Mouse (Mus musculus): Measurements from ENCODE around the gene Lrrc36. TPM values are rescaled to one million over a fixed set of nuclear protein-coding genes. Genes with fewer than 3 reads are reported as not detected.

The Lrrc36 gene
- 5.5 and 7.5 TPM in 2 replicates for polyA plus RNA-seq (2012; rRNA removed)

GRCm38 (mm10) chr8:105413391-105413790 is at the start of gene Lrrc36, which contains the start of gene Kctd19:
Gene Lrrc36 (plus strand): TSS chr8:105413571.
Gene Kctd19 (minus strand): TSS chr8:105413502.
- DNase-seq: peak; percentile 63
- Histone ChIP-seq H3K4me3 (replicated peaks; ENCODE audit: extremely low read depth, low read depth, low read length) (peak within 1 kb of the TSS; percentile 16), H3K4me1 (ENCODE audit: control insufficient read depth, insufficient read depth, low read length) (0 out of 2 replicates have a peak, but pooled peaks cover 3% of the 10 kb centered on the region)
- no peak for TF ChIP-seq CTCF (IDR thresholded peaks at IDR 0.05; ENCODE audit: insufficient read depth, low read length)
- TF ChIP-seq POLR2A (IDR thresholded peaks at IDR 0.05; ENCODE audit: borderline replicate concordance, extremely low read depth, low read depth, low read length): no peak
- WGBS: 2% methylated on average over 34 of the region's 34 CpGs

- TF ChIP-seq POLR2A (IDR thresholded peaks at IDR 0.05; ENCODE audit: borderline replicate concordance, extremely low read depth, low read depth, low read length) (no peak), CTCF (IDR thresholded peaks at IDR 0.05; ENCODE audit: insufficient read depth, low read length) (no peak)
- 65% methylated on average over 2 of the region's 2 CpGs for WGBS
- DNase-seq: no peak
- H3K4me3 ChIP-seq (replicated peaks; ENCODE audit: extremely low read depth, low read depth, low read length): no peak overlapping the region
- no peaks in the 10 kb centered on the region for H3K4me1 ChIP-seq (ENCODE audit: control insufficient read depth, insufficient read depth, low read length)
These were observed 46.3 kb upstream of the Lrrc36 start for GRCm38 (mm10) chr8:105367107-105367506.

GRCm38 (mm10) chr8:105372473-105372872 is 40.9 kb upstream of the Lrrc36 start:
- TF ChIP-seq CTCF (IDR thresholded peaks at IDR 0.05; ENCODE audit: insufficient read depth, low read length) (no peak), POLR2A (IDR thresholded peaks at IDR 0.05; ENCODE audit: borderline replicate concordance, extremely low read depth, low read depth, low read length) (no peak)
- no peak overlapping the region for H3K4me3 ChIP-seq (replicated peaks; ENCODE audit: extremely low read depth, low read depth, low read length)
- 76% methylated on average over 9 of the region's 9 CpGs for WGBS
- no peak for DNase-seq
- H3K4me1 ChIP-seq (ENCODE audit: control insufficient read depth, insufficient read depth, low read length): peaks cover 2% of the 10 kb centered on the region; the same call in 1 of the 2 replicates

GRCm38 (mm10) chr8:105373032-105373431 is 40.3 kb upstream of the Lrrc36 start, which contains the start of gene Plekhg4:
Gene Plekhg4 (plus strand): TSS chr8:105373274.
- H3K4me3 ChIP-seq (replicated peaks; ENCODE audit: extremely low read depth, low read depth, low read length): no peak within 1 kb of the TSS
- DNase-seq: no peak
- peaks cover 2% of the 10 kb centered on the region; the same call in 1 of the 2 replicates for H3K4me1 ChIP-seq (ENCODE audit: control insufficient read depth, insufficient read depth, low read length)
- no peak for TF ChIP-seq CTCF (IDR thresholded peaks at IDR 0.05; ENCODE audit: insufficient read depth, low read length)
- TF ChIP-seq POLR2A (IDR thresholded peaks at IDR 0.05; ENCODE audit: borderline replicate concordance, extremely low read depth, low read depth, low read length): no peak
- 53% methylated on average over 2 of the region's 2 CpGs for WGBS

GRCm38 (mm10) chr8:105374513-105374966 is 38.8 kb upstream of the Lrrc36 start:
- 33% methylated on average over 33 of the region's 33 CpGs for WGBS
- Histone ChIP-seq H3K4me1 (ENCODE audit: control insufficient read depth, insufficient read depth, low read length) (peaks cover 2% of the 10 kb centered on the region; the same call in 1 of the 2 replicates), H3K4me3 (replicated peaks; ENCODE audit: extremely low read depth, low read depth, low read length) (no peak overlapping the region)
- TF ChIP-seq CTCF (IDR thresholded peaks at IDR 0.05; ENCODE audit: insufficient read depth, low read length) (peak; percentile 59), POLR2A (IDR thresholded peaks at IDR 0.05; ENCODE audit: borderline replicate concordance, extremely low read depth, low read depth, low read length) (no peak)
- DNase-seq: no peak

- TF ChIP-seq CTCF (IDR thresholded peaks at IDR 0.05; ENCODE audit: insufficient read depth, low read length): no peak
- no peak for TF ChIP-seq POLR2A (IDR thresholded peaks at IDR 0.05; ENCODE audit: borderline replicate concordance, extremely low read depth, low read depth, low read length)
- H3K4me1 ChIP-seq (ENCODE audit: control insufficient read depth, insufficient read depth, low read length): peaks cover 2% of the 10 kb centered on the region; the same call in 1 of the 2 replicates
- H3K4me3 ChIP-seq (replicated peaks; ENCODE audit: extremely low read depth, low read depth, low read length): no peak overlapping the region
- 26% methylated on average over 19 of the region's 19 CpGs for whole genome bisulfite sequencing
- DNase-seq: peak; percentile 79
These were observed 34.7 kb upstream of the Lrrc36 start for GRCm38 (mm10) chr8:105378673-105379072.

- TF ChIP-seq POLR2A (IDR thresholded peaks at IDR 0.05; ENCODE audit: borderline replicate concordance, extremely low read depth, low read depth, low read length): no peak
- no peak for TF ChIP-seq CTCF (IDR thresholded peaks at IDR 0.05; ENCODE audit: insufficient read depth, low read length)
- Histone ChIP-seq H3K4me3 (replicated peaks; ENCODE audit: extremely low read depth, low read depth, low read length) (no peak overlapping the region), H3K4me1 (ENCODE audit: control insufficient read depth, insufficient read depth, low read length) (no peaks in the 10 kb centered on the region; the same call in 1 of the 2 replicates)
- DNase-seq: no peak
- WGBS: 80% methylated on average over 12 of the region's 12 CpGs
These were observed 33.1 kb upstream of the Lrrc36 start for GRCm38 (mm10) chr8:105380308-105380707.

GRCm38 (mm10) chr8:105384070-105384469 is 29.3 kb upstream of the Lrrc36 start:
- no peak for DNase-seq
- H3K4me3 ChIP-seq (replicated peaks; ENCODE audit: extremely low read depth, low read depth, low read length): no peak overlapping the region
- WGBS: 98% methylated on average over 2 of the region's 2 CpGs
- TF ChIP-seq CTCF (IDR thresholded peaks at IDR 0.05; ENCODE audit: insufficient read depth, low read length): no peak
- TF ChIP-seq POLR2A (IDR thresholded peaks at IDR 0.05; ENCODE audit: borderline replicate concordance, extremely low read depth, low read depth, low read length): no peak
- H3K4me1 ChIP-seq (ENCODE audit: control insufficient read depth, insufficient read depth, low read length): peaks cover under 1% of the 10 kb centered on the region; the same call in 1 of the 2 replicates

GRCm38 (mm10) chr8:105387151-105387550 is 26.2 kb upstream of the Lrrc36 start:
- Histone ChIP-seq H3K4me1 (ENCODE audit: control insufficient read depth, insufficient read depth, low read length) (peaks cover 3% of the 10 kb centered on the region; the same call in 1 of the 2 replicates), H3K4me3 (replicated peaks; ENCODE audit: extremely low read depth, low read depth, low read length) (no peak overlapping the region)
- WGBS: 43% methylated on average over 1 of the region's 1 CpGs
- no peak for DNase-seq
- TF ChIP-seq CTCF (IDR thresholded peaks at IDR 0.05; ENCODE audit: insufficient read depth, low read length) (no peak), POLR2A (IDR thresholded peaks at IDR 0.05; ENCODE audit: borderline replicate concordance, extremely low read depth, low read depth, low read length) (no peak)

GRCm38 (mm10) chr8:105389096-105389495 is 24.3 kb upstream of the Lrrc36 start:
- no peak for DNase-seq
- WGBS: 28% methylated on average over 6 of the region's 6 CpGs
- Histone ChIP-seq H3K4me1 (ENCODE audit: control insufficient read depth, insufficient read depth, low read length) (peaks cover 5% of the 10 kb centered on the region), H3K4me3 (replicated peaks; ENCODE audit: extremely low read depth, low read depth, low read length) (no peak overlapping the region)
- TF ChIP-seq POLR2A (IDR thresholded peaks at IDR 0.05; ENCODE audit: borderline replicate concordance, extremely low read depth, low read depth, low read length) (no peak), CTCF (IDR thresholded peaks at IDR 0.05; ENCODE audit: insufficient read depth, low read length) (no peak)

Measured in lung, adult 2 months (tissue).